Comparison of ENCODE assay signal across 25 mouse cellular contexts in the genomic region with DNA sequence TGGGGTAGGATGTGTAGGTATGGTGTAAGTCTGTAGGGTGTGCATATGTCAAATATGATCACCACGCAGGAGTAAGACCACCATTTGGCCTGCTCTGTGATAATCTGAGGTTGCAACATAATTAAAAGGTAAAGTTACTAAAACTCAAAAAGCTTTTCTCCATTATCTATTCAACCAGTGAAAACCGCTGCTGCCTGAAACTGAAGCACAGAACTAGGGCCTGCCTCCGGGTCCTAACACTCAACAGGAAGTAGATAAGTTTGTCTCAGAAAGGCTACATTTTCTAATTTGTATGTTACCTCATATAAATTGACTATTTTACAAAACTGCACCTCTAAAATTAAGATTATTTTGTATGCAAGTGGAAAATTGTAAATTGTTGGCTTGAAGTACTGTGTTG.
"Had no signal": no experiment of that assay in that cellular context is flagged by ENCODE, and none has a peak within 500 bp of the region (broad histone marks: within the 10 kb centered on the region; RNA-seq: fewer than 3 reads in every experiment).

No protein-coding gene starts in this region.

- ATAC-seq: hindbrain, postnatal 0 days; intestine, embryonic 16.5 days had no signal

- H3K4me3 ChIP-seq: heart, adult 2 months; heart, embryonic 13.5 days; heart, embryonic 15.5 days; hindbrain, embryonic 13.5 days; hindbrain, embryonic 15.5 days; kidney, embryonic 15.5 days; layer of hippocampus, adult 2 months; left cerebral cortex, adult 2 months; limb, embryonic 10.5 days; limb, embryonic 12.5 days; liver, embryonic 13.5 days had no signal

- H3K4me1 ChIP-seq: heart, embryonic 13.5 days; heart, embryonic 15.5 days; hindbrain, embryonic 13.5 days; hindbrain, embryonic 15.5 days; kidney, embryonic 15.5 days; limb, embryonic 10.5 days; limb, embryonic 12.5 days; liver, embryonic 13.5 days had no signal

- H3K27ac ChIP-seq: heart, adult 2 months; heart, embryonic 13.5 days; heart, embryonic 15.5 days; hindbrain, embryonic 13.5 days; hindbrain, embryonic 15.5 days; hindbrain, postnatal 0 days; kidney, embryonic 15.5 days; kidney, postnatal 0 days; layer of hippocampus, adult 2 months; left cerebral cortex, adult 2 months; limb, embryonic 10.5 days; limb, embryonic 12.5 days; liver, embryonic 13.5 days had no signal

- H3K27me3 ChIP-seq: heart, embryonic 13.5 days; heart, embryonic 15.5 days; hindbrain, embryonic 13.5 days; hindbrain, embryonic 15.5 days; kidney, embryonic 15.5 days; limb, embryonic 12.5 days; liver, embryonic 13.5 days had no signal

- DNase-seq: gastrocnemius, postnatal 14 days; gastrocnemius, postnatal 36 days; heart, adult 11 months; heart, adult 2 months; heart, postnatal 14 days; heart, postnatal 36 days; kidney, adult 11 months; kidney, adult 2 months; kidney, adult 9 months; kidney, postnatal 14 days; kidney, postnatal 4 days; liver; liver, embryonic 13.5 days had no signal
